Mouse (Mus musculus) midbrain, embryonic 10.5 days (tissue): ENCODE data around the gene Gm16181. TPM values are rescaled to one million over a fixed set of nuclear protein-coding genes. Genes with fewer than 3 reads are reported as not detected.

ENCODE experiments used
- DNase-seq: peaks from one replicate; pipeline ENCODE4 v3.0.0-alpha.2; 2017; ENCODE audit warnings: low spot score
- H3K27ac ChIP-seq: fragments of 300-500 bp; sonication (generic); replicated peaks from 2 replicates; pipeline ENCODE4 v1.5.1; 2016; ENCODE audit warnings: mild to moderate bottlenecking
- H3K27me3 ChIP-seq: fragments of 300-500 bp; sonication (generic); 2 replicates; pipeline ENCODE4 v1.6.1; 2016; ENCODE audit warnings: low read depth, mild to moderate bottlenecking; ENCODE audit not compliant: poor library complexity, severe bottlenecking
- H3K36me3 ChIP-seq: fragments of 300-500 bp; sonication (generic); 2 replicates; pipeline ENCODE4 v1.6.1; 2016; ENCODE audit warnings: mild to moderate bottlenecking, moderate library complexity
- H3K4me1 ChIP-seq: fragments of 300-500 bp; sonication (generic); 2 replicates; pipeline ENCODE4 v1.6.1; 2016
- H3K4me3 ChIP-seq: fragments of 300-500 bp; sonication (generic); 2 replicates; pipeline ENCODE4 v1.5.1; 2016; ENCODE audit warnings: mild to moderate bottlenecking, moderate library complexity
- H3K9me3 ChIP-seq: fragments of 300-500 bp; sonication (generic); replicated peaks from 2 replicates; pipeline ENCODE4 v1.6.1; 2016; ENCODE audit warnings: mild to moderate bottlenecking
- WGBS: fragments of 180-500 bp; shearing (Covaris S2); methylation state at CpG from one replicate; pipeline ENCODE4 v1.1.7; 2016; 5-methylcytosine and 5-hydroxymethylcytosine counted together
- polyA plus RNA-seq: library from polyadenylated mRNA; unstranded; fragments of >200 nt; fragmentation: Nextera tagmentation; extraction: Ambion mirVana; gene quantifications from 2 replicates; pipeline ENCODE4 v1.2.1, GENCODE M21; 2016

Gm16181 gene
- polyA plus RNA-seq, 1 experiment from 2014 or later: 0.25 TPM

- DNase-seq: no peak
- H3K36me3 ChIP-seq: no peaks in the 10 kb centered on the region
- no peak overlapping the region for H3K4me3 ChIP-seq
- peaks cover 86% of the 10 kb centered on the region for H3K27me3 ChIP-seq
- peaks cover 22% of the 10 kb centered on the region for H3K4me1 ChIP-seq
- no peak overlapping the region for H3K27ac ChIP-seq
- WGBS: 84% methylated on average over 11 of the region's 11 CpGs
- no peaks in the 10 kb centered on the region for H3K9me3 ChIP-seq
Measured at GRCm38 (mm10) chr17:35200398-35200797, 20.2 kb upstream of the Gm16181 start.

GRCm38 (mm10) chr17:35201128-35201527 lies 19.5 kb upstream of the Gm16181 start:
- H3K36me3 ChIP-seq: no peaks in the 10 kb centered on the region
- H3K27ac ChIP-seq: no peak overlapping the region
- H3K9me3 ChIP-seq: no peaks in the 10 kb centered on the region
- H3K4me1 ChIP-seq: peaks cover 15% of the 10 kb centered on the region
- no peak for DNase-seq
- WGBS: 76% methylated on average over 11 of the region's 11 CpGs
- no peak overlapping the region for H3K4me3 ChIP-seq
- peaks cover 80% of the 10 kb centered on the region for H3K27me3 ChIP-seq

GRCm38 (mm10) chr17:35201787-35202186 lies 18.8 kb upstream of the Gm16181 start, which contains the start of gene Tnf:
TSS of gene Tnf (minus strand) at chr17:35202007.
- H3K27me3 ChIP-seq: peaks cover 74% of the 10 kb centered on the region
- no peaks in the 10 kb centered on the region for H3K9me3 ChIP-seq
- 55% methylated on average over 13 of the region's 13 CpGs for WGBS

GRCm38 (mm10) chr17:35202442-35202841 lies 18.2 kb upstream of the Gm16181 start:
- 83% methylated on average over 4 of the region's 4 CpGs for WGBS
- peaks cover 67% of the 10 kb centered on the region for H3K27me3 ChIP-seq

More at GRCm38 (mm10) chr17:35201787-35202186, 18.8 kb upstream of the Gm16181 start, which contains the start of gene Tnf:
- no peak for DNase-seq
- no peak within 1 kb of the TSS for H3K27ac ChIP-seq
- peaks cover 12% of the 10 kb centered on the region; the same call in 1 of the 2 replicates for H3K4me1 ChIP-seq
- H3K36me3 ChIP-seq: no peaks in the 10 kb centered on the region
- H3K4me3 ChIP-seq: no peak within 1 kb of the TSS

GRCm38 (mm10) chr17:35204494-35205379 lies 15.9 kb upstream of the Gm16181 start, which contains the start of gene Lta:
TSS of gene Lta (minus strand) at chr17:35205351.
- no peaks in the 10 kb centered on the region for H3K36me3 ChIP-seq
- DNase-seq: no peak
- H3K4me1 ChIP-seq: peaks cover 17% of the 10 kb centered on the region
- H3K9me3 ChIP-seq: no peaks in the 10 kb centered on the region
- no peak within 1 kb of the TSS for H3K27ac ChIP-seq
- peaks cover 55% of the 10 kb centered on the region for H3K27me3 ChIP-seq
- WGBS: 32% methylated on average over 20 of the region's 20 CpGs
- no peak within 1 kb of the TSS for H3K4me3 ChIP-seq

More at GRCm38 (mm10) chr17:35202442-35202841, 18.2 kb upstream of the Gm16181 start:
- DNase-seq: no peak
- H3K9me3 ChIP-seq: no peaks in the 10 kb centered on the region
- no peak overlapping the region for H3K27ac ChIP-seq
- H3K36me3 ChIP-seq: no peaks in the 10 kb centered on the region
- no peak overlapping the region for H3K4me3 ChIP-seq
- peaks cover 12% of the 10 kb centered on the region; the same call in 1 of the 2 replicates for H3K4me1 ChIP-seq

- WGBS: 60% methylated on average over 10 of the region's 10 CpGs
- Histone ChIP-seq H3K27ac (no peak overlapping the region), H3K4me3 (no peak overlapping the region), H3K9me3 (no peaks in the 10 kb centered on the region), H3K36me3 (no peaks in the 10 kb centered on the region), H3K27me3 (peaks cover 52% of the 10 kb centered on the region), H3K4me1 (peaks cover 17% of the 10 kb centered on the region)
- no peak for DNase-seq
Measured at GRCm38 (mm10) chr17:35205380-35205769, 15.3 kb upstream of the Gm16181 start.

GRCm38 (mm10) chr17:35209785-35210535 lies 10.7 kb upstream of the Gm16181 start:
- no peak overlapping the region for H3K4me3 ChIP-seq
- WGBS: 82% methylated on average over 12 of the region's 12 CpGs
- H3K27me3 ChIP-seq: peaks cover 6% of the 10 kb centered on the region
- H3K27ac ChIP-seq: no peak overlapping the region
- peaks cover 16% of the 10 kb centered on the region for H3K4me1 ChIP-seq
- no peaks in the 10 kb centered on the region for H3K9me3 ChIP-seq
- no peaks in the 10 kb centered on the region for H3K36me3 ChIP-seq
- no peak for DNase-seq

GRCm38 (mm10) chr17:35210593-35210992 lies 10.0 kb upstream of the Gm16181 start:
- Histone ChIP-seq H3K9me3 (no peaks in the 10 kb centered on the region), H3K36me3 (no peaks in the 10 kb centered on the region), H3K27me3 (peaks cover under 1% of the 10 kb centered on the region; the same call in 1 of the 2 replicates), H3K4me3 (no peak overlapping the region), H3K27ac (no peak overlapping the region), H3K4me1 (peaks cover 16% of the 10 kb centered on the region)
- no peak for DNase-seq
- 81% methylated on average over 3 of the region's 3 CpGs for WGBS

GRCm38 (mm10) chr17:35213071-35213470 lies 7.6 kb upstream of the Gm16181 start:
- no peak overlapping the region for H3K4me3 ChIP-seq
- 0 out of 2 replicates have a peak, but pooled peaks cover 2% of the 10 kb centered on the region for H3K36me3 ChIP-seq
- no peaks in the 10 kb centered on the region for H3K27me3 ChIP-seq
- no peak for DNase-seq
- no peaks in the 10 kb centered on the region for H3K9me3 ChIP-seq
- WGBS: 92% methylated on average over 5 of the region's 5 CpGs
- peaks cover 16% of the 10 kb centered on the region for H3K4me1 ChIP-seq
- no peak overlapping the region for H3K27ac ChIP-seq

GRCm38 (mm10) chr17:35218516-35219193 lies 2.0 kb upstream of the Gm16181 start:
- H3K27me3 ChIP-seq: no peaks in the 10 kb centered on the region
- 86% methylated on average over 18 of the region's 18 CpGs for WGBS
- no peaks in the 10 kb centered on the region for H3K9me3 ChIP-seq
- peaks cover 8% of the 10 kb centered on the region; the same call in 1 of the 2 replicates for H3K4me1 ChIP-seq
- no peak overlapping the region for H3K4me3 ChIP-seq
- H3K27ac ChIP-seq: no peak overlapping the region; the same call in 1 of the 2 replicates
- peaks cover 51% of the 10 kb centered on the region for H3K36me3 ChIP-seq
- no peak for DNase-seq

- WGBS: 91% methylated on average over 6 of the region's 6 CpGs
- H3K27me3 ChIP-seq: no peaks in the 10 kb centered on the region
- no peak for DNase-seq
- peaks cover 58% of the 10 kb centered on the region for H3K36me3 ChIP-seq
- no peak overlapping the region for H3K4me3 ChIP-seq
- no peak overlapping the region for H3K27ac ChIP-seq
- no peaks in the 10 kb centered on the region for H3K9me3 ChIP-seq
- H3K4me1 ChIP-seq: peaks cover 5% of the 10 kb centered on the region; the same call in 1 of the 2 replicates
Measured at GRCm38 (mm10) chr17:35219601-35220041, 1.0 kb upstream of the Gm16181 start.

GRCm38 (mm10) chr17:35222299-35222698 lies 1.7 kb downstream of the Gm16181 start:
- no peak for DNase-seq
- Histone ChIP-seq H3K27ac (no peak overlapping the region), H3K4me1 (0 out of 2 replicates have a peak, but pooled peaks cover 3% of the 10 kb centered on the region), H3K4me3 (no peak overlapping the region), H3K9me3 (no peaks in the 10 kb centered on the region), H3K27me3 (no peaks in the 10 kb centered on the region), H3K36me3 (peaks cover 84% of the 10 kb centered on the region)
- WGBS: 82% methylated on average over 6 of the region's 6 CpGs
